Mouse (Mus musculus): ENCODE results near the gene Magi2. TPM values are rescaled to one million over a fixed set of nuclear protein-coding genes. Genes with fewer than 3 reads are reported as not detected.

Magi2 gene
- 4.6 and 5.7 TPM in 2 replicates for polyA plus RNA-seq (2014; fragmentation: Nextera tagmentation; extraction: Ambion mirVana)

DNA sequence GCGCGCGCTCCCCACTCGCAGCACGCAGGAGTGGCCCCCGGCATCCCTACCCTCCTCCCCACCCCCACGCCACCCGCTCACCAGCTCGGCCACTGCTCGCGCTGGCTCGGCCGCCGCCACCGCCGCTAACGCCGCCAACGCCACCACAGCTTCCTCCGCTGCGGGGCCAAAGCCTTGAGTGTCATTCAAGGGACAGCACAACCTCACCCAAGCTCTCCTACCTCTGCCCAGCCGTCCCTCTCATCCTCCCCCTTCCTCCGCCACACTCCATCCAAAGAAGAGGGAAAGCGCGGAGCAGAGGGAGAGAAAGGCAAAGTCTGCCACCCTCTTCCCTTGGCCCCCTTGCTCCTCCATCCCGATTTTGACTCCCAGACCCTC, at the start of gene Magi2:
Gene Magi2, plus strand, starts transcription at position 171 of the 378 bp plus-strand sequence.
- H3K4me1 ChIP-seq (ENCODE audit: control insufficient read depth, insufficient read depth, low read length): peaks cover 13% of the 10 kb centered on the region
- peak within 1 kb of the TSS; percentile 99 for H3K4me2 ChIP-seq
- ATAC-seq (ENCODE audit: low FRiP score) (no peak), DNase-seq (ENCODE audit: low spot score, missing footprints) (no peak)
- H3K9ac ChIP-seq (ENCODE audit: low read length): peak within 1 kb of the TSS; percentile 80
- no peaks in the 10 kb centered on the region for H3K27me3 ChIP-seq (ENCODE audit: control insufficient read depth, insufficient read depth, low read length)
- under 1% methylated on average over 22 of the region's 26 CpGs for WGBS
- H3K36me3 ChIP-seq (ENCODE audit: control insufficient read depth, insufficient read depth, low read length): no peaks in the 10 kb centered on the region
- H3K4me3 ChIP-seq (ENCODE audit: low read depth, low read length): peak within 1 kb of the TSS; percentile 62
- peak within 1 kb of the TSS; percentile 16; the same call in 1 of the 2 replicates for H3K27ac ChIP-seq (ENCODE audit: low read depth, low read length)
- no peaks in the 10 kb centered on the region for H3K9me3 ChIP-seq (ENCODE audit: control insufficient read depth, low read length)

DNA sequence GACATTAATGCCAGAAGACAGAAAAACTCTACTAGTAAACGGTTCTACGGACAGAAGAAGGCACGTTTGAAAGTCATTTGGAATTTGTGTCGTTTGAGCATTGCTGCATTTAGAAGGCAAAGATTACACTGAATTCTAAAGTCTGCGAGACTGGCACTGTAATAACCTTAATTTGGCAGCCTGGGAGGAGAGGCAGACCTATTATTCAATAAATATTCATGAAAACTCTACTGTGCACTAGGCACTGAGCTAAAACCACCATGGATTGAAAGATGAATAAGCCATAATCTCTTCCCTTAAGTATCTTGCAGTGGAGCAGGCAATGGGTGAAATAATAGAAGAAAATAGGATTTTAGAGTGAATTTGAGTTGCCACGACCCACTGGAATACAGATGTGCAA, 48.2 kb upstream of the Magi2 start:
- H3K27me3 ChIP-seq (ENCODE audit: control insufficient read depth, insufficient read depth, low read length): no peaks in the 10 kb centered on the region
- ATAC-seq (ENCODE audit: low FRiP score): no peak
- H3K9me3 ChIP-seq (ENCODE audit: control insufficient read depth, low read length): no peaks in the 10 kb centered on the region
- no peak overlapping the region for H3K27ac ChIP-seq (ENCODE audit: low read depth, low read length)
- DNase-seq (ENCODE audit: low spot score, missing footprints): no peak
- no peak overlapping the region for H3K9ac ChIP-seq (ENCODE audit: low read length)
- H3K36me3 ChIP-seq (ENCODE audit: control insufficient read depth, insufficient read depth, low read length): no peaks in the 10 kb centered on the region
- no peaks in the 10 kb centered on the region for H3K4me1 ChIP-seq (ENCODE audit: control insufficient read depth, insufficient read depth, low read length)
- WGBS: 77% methylated on average over 6 of the region's 6 CpGs
- H3K4me2 ChIP-seq: no peak overlapping the region
- H3K4me3 ChIP-seq (ENCODE audit: low read depth, low read length): no peak overlapping the region

DNA sequence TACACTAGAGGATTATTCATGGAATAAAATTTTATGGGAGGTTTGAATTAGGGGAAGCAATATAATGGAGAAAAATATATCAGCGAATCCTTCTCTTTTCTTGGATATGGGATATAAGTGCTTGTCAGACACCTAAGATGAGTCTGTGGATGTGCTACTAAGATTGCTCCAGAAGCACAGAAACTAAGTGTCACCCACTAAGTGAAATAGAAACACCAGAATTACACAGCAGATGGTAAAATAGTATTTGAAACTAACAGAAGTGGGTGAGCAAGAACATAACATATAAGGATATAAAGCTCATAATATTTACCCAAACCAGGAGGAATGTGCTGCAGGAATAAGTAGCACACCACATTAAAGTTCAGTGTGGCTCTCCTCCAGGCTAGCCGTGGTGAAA, 40.7 kb upstream of the Magi2 start:
- Histone ChIP-seq H3K4me2 (no peak overlapping the region), H3K27ac (ENCODE audit: low read depth, low read length) (no peak overlapping the region), H3K9me3 (ENCODE audit: control insufficient read depth, low read length) (no peaks in the 10 kb centered on the region), H3K9ac (ENCODE audit: low read length) (no peak overlapping the region), H3K4me3 (ENCODE audit: low read depth, low read length) (no peak overlapping the region), H3K4me1 (ENCODE audit: control insufficient read depth, insufficient read depth, low read length) (no peaks in the 10 kb centered on the region), H3K27me3 (ENCODE audit: control insufficient read depth, insufficient read depth, low read length) (no peaks in the 10 kb centered on the region), H3K36me3 (ENCODE audit: control insufficient read depth, insufficient read depth, low read length) (no peaks in the 10 kb centered on the region)
- no peak for DNase-seq (ENCODE audit: low spot score, missing footprints)
- 88% methylated on average over 2 of the region's 2 CpGs for WGBS
- no peak for ATAC-seq (ENCODE audit: low FRiP score)

DNA sequence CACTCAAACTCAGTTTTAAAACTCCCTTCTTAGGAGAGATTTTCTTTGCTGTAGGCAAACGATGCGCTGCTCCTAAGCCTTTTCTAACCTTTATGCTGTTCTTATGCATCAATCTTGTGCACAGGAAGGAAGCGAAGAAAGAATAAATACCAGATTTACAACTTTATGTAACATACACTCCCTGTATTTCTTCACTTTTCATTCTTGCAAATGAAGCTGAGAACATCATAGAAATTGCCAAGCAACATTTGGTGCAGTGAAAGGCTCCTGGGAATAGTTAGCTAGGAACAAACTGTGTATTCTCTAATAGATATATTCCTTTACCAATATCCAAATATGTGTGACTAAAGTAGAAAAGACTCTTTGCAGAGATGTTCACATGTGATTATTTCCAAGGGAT, 15.2 kb upstream of the Magi2 start:
- no peaks in the 10 kb centered on the region for H3K9me3 ChIP-seq (ENCODE audit: control insufficient read depth, low read length)
- WGBS: 90% methylated on average over 3 of the region's 3 CpGs
- H3K9ac ChIP-seq (ENCODE audit: low read length): no peak overlapping the region
- no peaks in the 10 kb centered on the region for H3K36me3 ChIP-seq (ENCODE audit: control insufficient read depth, insufficient read depth, low read length)
- no peaks in the 10 kb centered on the region for H3K4me1 ChIP-seq (ENCODE audit: control insufficient read depth, insufficient read depth, low read length)
- no peak overlapping the region for H3K27ac ChIP-seq (ENCODE audit: low read depth, low read length)
- no peak overlapping the region for H3K4me3 ChIP-seq (ENCODE audit: low read depth, low read length)
- no peak for DNase-seq (ENCODE audit: low spot score, missing footprints)
- H3K4me2 ChIP-seq: no peak overlapping the region
- H3K27me3 ChIP-seq (ENCODE audit: control insufficient read depth, insufficient read depth, low read length): no peaks in the 10 kb centered on the region
- ATAC-seq (ENCODE audit: low FRiP score): no peak

DNA sequence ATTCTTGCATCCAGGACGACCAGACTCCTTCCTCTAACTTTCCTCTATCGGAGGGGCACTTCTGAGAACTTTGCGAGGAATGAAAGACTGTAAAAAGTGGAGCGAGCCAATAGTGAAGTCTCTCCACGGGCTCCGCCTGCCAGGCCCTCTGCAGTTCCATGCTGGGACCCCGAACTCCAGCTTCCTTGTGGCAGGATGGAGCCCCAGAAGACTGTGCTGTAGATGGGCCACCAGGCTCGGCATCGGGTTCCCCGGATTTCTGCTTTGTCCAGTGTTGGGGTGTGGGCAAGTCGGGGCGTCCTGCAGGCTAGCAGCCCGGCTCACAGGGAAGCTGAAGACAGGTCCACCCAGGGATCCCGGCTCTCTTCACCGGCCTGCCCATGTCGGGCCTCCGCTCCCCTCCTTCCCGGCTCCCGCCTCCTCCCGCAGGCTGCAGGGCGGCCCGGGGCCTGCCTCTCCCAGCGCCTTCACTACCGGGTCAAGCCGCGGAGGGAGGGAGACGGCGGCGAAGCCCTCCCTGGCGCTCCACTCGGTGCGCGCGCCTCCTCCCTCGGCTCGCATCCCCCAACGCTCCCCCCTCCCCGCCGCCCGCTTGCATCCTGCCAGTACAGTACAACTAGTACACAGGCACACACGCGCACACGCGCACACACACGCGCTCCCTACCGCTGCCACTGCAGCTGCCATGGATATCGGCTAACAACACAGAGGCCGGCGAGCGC, 531 bp upstream of the Magi2 start:
- Histone ChIP-seq H3K9me3 (ENCODE audit: control insufficient read depth, low read length) (no peaks in the 10 kb centered on the region), H3K4me3 (ENCODE audit: low read depth, low read length) (peak overlapping the region; percentile 62), H3K9ac (ENCODE audit: low read length) (peak overlapping the region; percentile 80), H3K4me2 (peak overlapping the region; percentile 99), H3K36me3 (ENCODE audit: control insufficient read depth, insufficient read depth, low read length) (no peaks in the 10 kb centered on the region), H3K4me1 (ENCODE audit: control insufficient read depth, insufficient read depth, low read length) (peaks cover 13% of the 10 kb centered on the region), H3K27ac (ENCODE audit: low read depth, low read length) (peak overlapping the region; percentile 16; the same call in 1 of the 2 replicates), H3K27me3 (ENCODE audit: control insufficient read depth, insufficient read depth, low read length) (no peaks in the 10 kb centered on the region)
- under 1% methylated on average over 29 of the region's 51 CpGs for WGBS
- ATAC-seq (ENCODE audit: low FRiP score) (peak; percentile 93), DNase-seq (ENCODE audit: low spot score, missing footprints) (peak; percentile 99)

DNA sequence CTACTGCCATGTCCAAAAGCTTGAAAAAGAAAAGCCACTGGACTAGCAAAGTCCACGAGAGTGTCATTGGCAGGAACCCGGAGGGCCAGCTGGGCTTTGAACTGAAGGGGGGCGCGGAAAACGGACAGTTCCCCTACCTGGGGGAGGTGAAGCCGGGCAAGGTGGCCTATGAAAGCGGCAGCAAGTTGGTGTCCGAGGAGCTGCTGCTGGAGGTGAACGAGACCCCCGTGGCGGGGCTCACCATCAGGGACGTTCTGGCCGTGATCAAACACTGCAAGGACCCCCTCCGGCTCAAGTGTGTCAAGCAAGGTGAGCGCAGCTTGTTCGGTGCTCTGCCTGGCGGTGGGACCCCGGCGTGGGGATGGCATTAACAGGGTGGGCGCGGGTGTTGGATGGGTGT, 445 bp downstream of the Magi2 start:
- H3K4me2 ChIP-seq: peak overlapping the region; percentile 99
- no peaks in the 10 kb centered on the region for H3K36me3 ChIP-seq (ENCODE audit: control insufficient read depth, insufficient read depth, low read length)
- no peak; the same call in 1 of the 2 replicates for ATAC-seq (ENCODE audit: low FRiP score)
- H3K27me3 ChIP-seq (ENCODE audit: control insufficient read depth, insufficient read depth, low read length): no peaks in the 10 kb centered on the region
- peak overlapping the region; percentile 62 for H3K4me3 ChIP-seq (ENCODE audit: low read depth, low read length)
- H3K27ac ChIP-seq (ENCODE audit: low read depth, low read length): no peak overlapping the region
- under 1% methylated on average over 21 of the region's 21 CpGs for WGBS
- H3K9ac ChIP-seq (ENCODE audit: low read length): peak overlapping the region; percentile 80
- H3K4me1 ChIP-seq (ENCODE audit: control insufficient read depth, insufficient read depth, low read length): peaks cover 13% of the 10 kb centered on the region
- no peaks in the 10 kb centered on the region for H3K9me3 ChIP-seq (ENCODE audit: control insufficient read depth, low read length)
- no peak for DNase-seq (ENCODE audit: low spot score, missing footprints)

DNA sequence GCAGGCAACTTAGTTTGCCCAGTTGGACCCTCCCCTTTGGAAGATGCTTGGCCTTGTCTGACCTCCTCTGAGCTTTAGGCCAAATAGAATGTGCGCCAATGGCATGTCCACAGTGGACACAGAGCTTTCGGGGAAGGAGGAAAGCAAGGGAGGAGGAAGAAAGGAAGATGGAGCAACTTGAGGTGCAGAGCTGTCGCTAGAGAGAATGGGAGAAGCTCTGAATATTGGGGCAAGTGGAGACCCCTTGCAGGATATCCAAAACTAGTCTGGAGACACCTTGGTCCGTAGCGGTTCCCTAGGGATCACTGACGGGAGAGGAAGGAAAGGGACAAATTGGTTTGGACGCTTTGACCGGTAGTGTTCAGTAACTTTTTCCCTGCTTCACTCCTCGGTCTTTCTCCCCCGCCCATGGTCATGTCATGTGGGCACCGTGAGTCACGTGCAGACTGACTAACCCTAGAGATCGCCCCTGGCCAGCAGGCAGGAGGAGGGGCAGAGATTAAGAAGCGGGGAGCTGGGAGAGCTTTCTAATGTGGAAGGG, 1.0 kb downstream of the Magi2 start:
- no peaks in the 10 kb centered on the region for H3K9me3 ChIP-seq (ENCODE audit: control insufficient read depth, low read length)
- DNase-seq (ENCODE audit: low spot score, missing footprints) (peak; percentile 94), ATAC-seq (ENCODE audit: low FRiP score) (peak; percentile 57)
- WGBS: under 1% methylated on average over 14 of the region's 14 CpGs
- peaks cover 13% of the 10 kb centered on the region for H3K4me1 ChIP-seq (ENCODE audit: control insufficient read depth, insufficient read depth, low read length)
- H3K4me3 ChIP-seq (ENCODE audit: low read depth, low read length): peak overlapping the region; percentile 62
- no peaks in the 10 kb centered on the region for H3K27me3 ChIP-seq (ENCODE audit: control insufficient read depth, insufficient read depth, low read length)
- H3K27ac ChIP-seq (ENCODE audit: low read depth, low read length): no peak overlapping the region
- peak overlapping the region; percentile 80 for H3K9ac ChIP-seq (ENCODE audit: low read length)
- no peaks in the 10 kb centered on the region for H3K36me3 ChIP-seq (ENCODE audit: control insufficient read depth, insufficient read depth, low read length)
- H3K4me2 ChIP-seq: peak overlapping the region; percentile 99

DNA sequence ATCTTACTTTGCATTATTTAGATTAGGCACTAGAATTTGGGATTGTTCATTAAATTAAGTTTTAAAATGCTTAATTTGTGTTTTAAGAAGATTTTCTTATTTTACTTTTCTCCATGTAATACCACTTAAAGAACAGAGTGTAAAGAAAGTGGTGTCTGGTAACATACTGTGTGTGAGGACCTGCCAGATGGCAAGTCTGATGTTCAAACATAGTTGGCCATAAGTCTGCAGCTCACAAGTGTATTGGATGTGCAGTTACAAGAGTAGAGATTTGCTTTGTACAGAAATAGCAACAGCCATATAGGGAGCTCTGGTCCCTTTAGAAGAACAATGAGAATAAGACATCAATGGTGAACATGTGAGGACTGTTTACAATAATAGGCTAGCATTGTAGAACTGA, 15.0 kb downstream of the Magi2 start:
- no peak overlapping the region for H3K4me3 ChIP-seq (ENCODE audit: low read depth, low read length)
- no peak overlapping the region for H3K27ac ChIP-seq (ENCODE audit: low read depth, low read length)
- no peak overlapping the region for H3K4me2 ChIP-seq
- H3K9me3 ChIP-seq (ENCODE audit: control insufficient read depth, low read length): no peaks in the 10 kb centered on the region
- DNase-seq (ENCODE audit: low spot score, missing footprints) (no peak), ATAC-seq (ENCODE audit: low FRiP score) (no peak)
- H3K4me1 ChIP-seq (ENCODE audit: control insufficient read depth, insufficient read depth, low read length): no peaks in the 10 kb centered on the region
- H3K27me3 ChIP-seq (ENCODE audit: control insufficient read depth, insufficient read depth, low read length): no peaks in the 10 kb centered on the region
- H3K9ac ChIP-seq (ENCODE audit: low read length): no peak overlapping the region
- H3K36me3 ChIP-seq (ENCODE audit: control insufficient read depth, insufficient read depth, low read length): no peaks in the 10 kb centered on the region

DNA sequence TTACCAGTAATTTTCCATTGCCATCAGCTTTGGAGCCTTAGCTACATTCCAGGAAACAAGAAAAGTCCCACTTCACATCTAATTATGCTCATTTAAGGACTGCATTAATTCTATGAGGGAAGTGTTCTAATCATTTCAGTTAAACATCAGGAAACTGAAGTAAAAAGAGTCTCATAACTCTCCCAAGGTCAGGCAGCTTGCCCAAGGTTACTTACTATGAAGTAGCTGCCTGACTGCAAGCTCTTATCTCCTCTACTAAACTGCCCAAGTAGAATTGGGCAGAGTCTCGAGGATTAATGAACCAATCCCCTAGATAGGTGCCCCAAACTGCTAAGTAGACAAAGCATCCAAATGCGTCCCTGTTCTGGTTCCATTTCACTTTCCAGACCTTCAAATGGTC, 19.6 kb downstream of the Magi2 start:
- Histone ChIP-seq H3K9me3 (ENCODE audit: control insufficient read depth, low read length) (no peaks in the 10 kb centered on the region), H3K36me3 (ENCODE audit: control insufficient read depth, insufficient read depth, low read length) (no peaks in the 10 kb centered on the region), H3K9ac (ENCODE audit: low read length) (no peak overlapping the region), H3K4me1 (ENCODE audit: control insufficient read depth, insufficient read depth, low read length) (no peaks in the 10 kb centered on the region), H3K4me3 (ENCODE audit: low read depth, low read length) (no peak overlapping the region), H3K4me2 (no peak overlapping the region), H3K27me3 (ENCODE audit: control insufficient read depth, insufficient read depth, low read length) (no peaks in the 10 kb centered on the region), H3K27ac (ENCODE audit: low read depth, low read length) (no peak overlapping the region)
- no peak for ATAC-seq (ENCODE audit: low FRiP score)
- DNase-seq (ENCODE audit: low spot score, missing footprints): no peak
- WGBS: 74% methylated on average over 2 of the region's 2 CpGs
